In genomic region chr19:47854796-47855783, GRCm38 (mm10) we compare ENCODE assay signal across 8 mouse cellular contexts. TPM values are rescaled to one million over a fixed set of nuclear protein-coding genes. Genes with fewer than 3 reads are reported as not detected.
DNase-seq lines count a peak whose midpoint lies in the region; ATAC-seq lines count a peak whose summit lies in the region.

Gsto1 (plus strand) TSS chr19:47854970.

- H3K9me3 ChIP-seq in hindbrain, embryonic 15.5 days: no peaks in the 10 kb centered on the region

- H3K4me3 ChIP-seq in hindbrain, embryonic 15.5 days: peak within 1 kb of the TSS; percentile 57

- peak within 1 kb of the TSS; percentile 78 for H3K9ac ChIP-seq in hindbrain, embryonic 15.5 days

- 0 out of 2 replicates have a peak, but pooled peaks cover 10% of the 10 kb centered on the region for H3K36me3 ChIP-seq in hindbrain, embryonic 15.5 days

- DNase-seq in T-cell, adult 2 months (ENCODE audit: low spot score): peak; percentile 63
- peak; percentile 89 for DNase-seq in cerebellum, postnatal 36 days
- peak; percentile 89 for DNase-seq in gastrocnemius, adult 18-20 months (ENCODE audit: low spot score)
- DNase-seq in left cerebral cortex, adult 11 months (ENCODE audit: low spot score): peak; percentile 77
- peak; percentile 95 for DNase-seq in lung, postnatal 36 days
- DNase-seq in retina, embryonic 14.5 days (ENCODE audit: low spot score): peak; percentile 85
- peak; percentile 58 to 63 for DNase-seq in thymus, postnatal 36 days

- no peaks in the 10 kb centered on the region for H3K27me3 ChIP-seq in hindbrain, embryonic 15.5 days

- peak; percentile 96 for ATAC-seq in hindbrain, embryonic 15.5 days (ENCODE audit: low FRiP score, low read depth)

- H3K4me2 ChIP-seq in hindbrain, embryonic 15.5 days: peak within 1 kb of the TSS; percentile 86

- WGBS in hindbrain, embryonic 15.5 days: under 1% methylated on average over 59 of the region's 60 CpGs

- H3K4me1 ChIP-seq in hindbrain, embryonic 15.5 days (replicated peaks): peaks cover 19% of the 10 kb centered on the region

- peak within 1 kb of the TSS; percentile 54 for H3K27ac ChIP-seq in hindbrain, embryonic 15.5 days (replicated peaks)

RNA-seq across cellular contexts. Expression of gene Gsto1, which starts in this region (rescaled TPM):
- 10 to 100 TPM; 56.6 to 57.8 TPM for total RNA-seq in gastrocnemius, adult 18-20 months (2021)
- 130 and 138 TPM in 2 replicates for polyA plus RNA-seq in hindbrain, embryonic 15.5 days (2015; fragmentation: Nextera tagmentation; extraction: Ambion mirVana)

Comparison
In these comparisons a context has a peak if more than half of its experiments do, and no peak if none do; other contexts are left out.
1. Peak in every context shown above with its lines: DNase-seq, ATAC-seq, H3K4me3 ChIP-seq and H3K27ac ChIP-seq.